Mouse (Mus musculus) thymus, postnatal 4 days (tissue): Measurements from ENCODE around the gene Prss21.
"Not testable (repeated sequence)": the region's sequence is repeated elsewhere in the genome, so short reads cannot be mapped to it uniquely, and the experiment has no call there.

Experiments
- DNase-seq: peaks from one replicate; pipeline ENCODE4 v3.0.0; 2021

Prss21 gene

GRCm38 (mm10) chr17:23868513-23868912 is 657 bp downstream of the Prss21 start:
- no peak for DNase-seq

GRCm38 (mm10) chr17:23873884-23874856 is 6.3 kb downstream of the Prss21 start:
- peak; percentile 35 for DNase-seq

- no peak for DNase-seq
These were observed 8.9 kb downstream of the Prss21 start for GRCm38 (mm10) chr17:23876741-23877140.

GRCm38 (mm10) chr17:23877166-23877565 is 9.3 kb downstream of the Prss21 start:
- DNase-seq, result no peak

- not testable (repeated sequence) for DNase-seq
These were observed 12.7 kb downstream of the Prss21 start, which contains the start of the genes Dcpp1 and Dcpp2 for GRCm38 (mm10) chr17:23880576-23880975. Gene Dcpp1 (plus strand): TSS chr17:23880876. Gene Dcpp2 (plus strand): TSS chr17:23880880.

GRCm38 (mm10) chr17:23917158-23917557 is 49.3 kb downstream of the Prss21 start, which contains the start of gene Dcpp3:
Gene Dcpp3 (plus strand): TSS chr17:23917458.
- DNase-seq, result not testable (repeated sequence)
